Mouse (Mus musculus) megakaryocyte-erythroid progenitor cell, adult 5 weeks (primary cell): ENCODE measurements around the gene H2-T24. TPM values are rescaled to one million over a fixed set of nuclear protein-coding genes. Genes with fewer than 3 reads are reported as not detected.

Experiments
- polyA plus RNA-seq: library from polyadenylated mRNA; stranded (reverse); fragments of >175 nt; gene quantifications from 2 replicates; pipeline ENCODE4 v1.2.3, GENCODE M21; 2012

The H2-T24 gene
- 0.94 and 2.0 TPM in 2 replicates for polyA plus RNA-seq

GRCm38 (mm10) chr17:36020191-36021073, at the start of gene H2-T24:
TSS of gene H2-T24 (minus strand) at chr17:36020560.

GRCm38 (mm10) chr17:36058362-36058761, 38.0 kb upstream of the H2-T24 start, which contains the start of gene Gm11127:
TSS of gene Gm11127 (minus strand) at chr17:36058371.

GRCm38 (mm10) chr17:36042610-36043169, 22.3 kb upstream of the H2-T24 start, which contains the start of the genes H2-T22 and Gm6034:
TSS of gene H2-T22 (minus strand) at chr17:36042747.
TSS of gene Gm6034 (plus strand) at chr17:36042961.

GRCm38 (mm10) chr17:36032351-36032875, 12.1 kb upstream of the H2-T24 start, which contains the start of gene H2-T23:
TSS of gene H2-T23 (minus strand) at chr17:36032855.

GRCm38 (mm10) chr17:35979401-35980362, 40.7 kb downstream of the H2-T24 start, which contains the start of the genes Gnl1 and Prr3:
TSS of gene Gnl1 (plus strand) at chr17:35979851.
TSS of gene Prr3 (minus strand) at chr17:35980236.

GRCm38 (mm10) chr17:35969418-35970389, 50.7 kb downstream of the H2-T24 start, which contains the start of gene Abcf1:
TSS of gene Abcf1 (minus strand) at chr17:35969761.

Other genes with a start within 250 kb of the H2-T24 start
- 131 and 159 TPM in 2 replicates for gene Ier3, start 198.9 kb downstream of the H2-T24 start, polyA plus RNA-seq
- 86.8 and 112 TPM in 2 replicates for gene Flot1, start 197.3 kb downstream of the H2-T24 start, polyA plus RNA-seq
- 310 and 318 TPM in 2 replicates for gene Tubb5, start 182.3 kb downstream of the H2-T24 start, polyA plus RNA-seq
- gene Mdc1, start 179.0 kb downstream of the H2-T24 start, polyA plus RNA-seq: 20.6 and 21.4 TPM in 2 replicates
- gene Nrm, start 159.2 kb downstream of the H2-T24 start, polyA plus RNA-seq: 36.4 and 39.2 TPM in 2 replicates
- 108 and 116 TPM in 2 replicates for gene Ppp1r18, start 155.0 kb downstream of the H2-T24 start, polyA plus RNA-seq
- 55.5 and 78.6 TPM in 2 replicates for gene Dhx16, start 140.7 kb downstream of the H2-T24 start, polyA plus RNA-seq
- gene 2310061I04Rik, start 123.1 kb downstream of the H2-T24 start, polyA plus RNA-seq: 115 and 120 TPM in 2 replicates
- gene Atat1, start 110.5 kb downstream of the H2-T24 start, polyA plus RNA-seq: 20.1 and 28.3 TPM in 2 replicates
- 7.6 and 13.3 TPM in 2 replicates for gene Mrps18b, start 104.2 kb downstream of the H2-T24 start, polyA plus RNA-seq
- gene Ppp1r10, start 104.1 kb downstream of the H2-T24 start, polyA plus RNA-seq: 37.9 and 38.9 TPM in 2 replicates
- gene Abcf1, start 50.8 kb downstream of the H2-T24 start, polyA plus RNA-seq: 147 and 199 TPM in 2 replicates
- gene Gnl1, start 40.7 kb downstream of the H2-T24 start, polyA plus RNA-seq: 103 and 140 TPM in 2 replicates
- 43.9 and 60.7 TPM in 2 replicates for gene Prr3, start 40.3 kb downstream of the H2-T24 start, polyA plus RNA-seq
- 172 and 205 TPM in 2 replicates for gene H2-T23, start 12.3 kb upstream of the H2-T24 start, polyA plus RNA-seq
- gene H2-T22, start 22.2 kb upstream of the H2-T24 start, polyA plus RNA-seq: 22.4 and 24.0 TPM in 2 replicates
- gene Gm6034, start 22.4 kb upstream of the H2-T24 start, polyA plus RNA-seq: 0.03 TPM in 1 of 2 replicates, not detected in the other
- gene Gm11127, start 37.8 kb upstream of the H2-T24 start, polyA plus RNA-seq: 0.09 TPM in 1 of 2 replicates, not detected in the other
- gene Gm19684, start 101.1 kb upstream of the H2-T24 start, polyA plus RNA-seq: 0.06 TPM in 1 of 2 replicates, not detected in the other
- not detected in 2 replicates for gene Gm7030, start 108.9 kb upstream of the H2-T24 start, polyA plus RNA-seq
- not detected in 2 replicates for gene Gm8909, start 148.0 kb upstream of the H2-T24 start, polyA plus RNA-seq
- 0.16 TPM in 1 of 2 replicates, not detected in the other for gene H2-T3, start 169.7 kb upstream of the H2-T24 start, polyA plus RNA-seq
- 86.1 and 97.9 TPM in 2 replicates for gene Rpp21, start 237.5 kb upstream of the H2-T24 start, polyA plus RNA-seq